Mouse (Mus musculus): ENCODE data around the gene Rybp. TPM values are rescaled to one million over a fixed set of nuclear protein-coding genes. Genes with fewer than 3 reads are reported as not detected.

Rybp gene
- polyA plus RNA-seq, 1 experiment = 0.28 TPM

- no peaks in the 10 kb centered on the region for H3K36me3 ChIP-seq (ENCODE audit: control insufficient read depth)
- H3K4me3 ChIP-seq (replicated peaks) = no peak overlapping the region
- H3K27me3 ChIP-seq (ENCODE audit: control insufficient read depth) = peaks cover 4% of the 10 kb centered on the region
- H3K9me3 ChIP-seq (ENCODE audit: control insufficient read depth, low read length) = no peaks in the 10 kb centered on the region
- TF ChIP-seq TAL1 (IDR thresholded peaks at IDR 0.05; ENCODE audit: low read length) (no peak), GATA1 (IDR thresholded peaks at IDR 0.05; ENCODE audit: low read length) (no peak)
- H3K4me1 ChIP-seq (ENCODE audit: control insufficient read depth) = peaks cover 19% of the 10 kb centered on the region
Observed at GRCm38 (mm10) chr6:100180213-100180882, 106.9 kb downstream of the Rybp start.

GRCm38 (mm10) chr6:100178830-100179229, 108.5 kb downstream of the Rybp start:
- H3K4me1 ChIP-seq (ENCODE audit: control insufficient read depth) = peaks cover 19% of the 10 kb centered on the region
- no peak overlapping the region for H3K4me3 ChIP-seq (replicated peaks)
- no peaks in the 10 kb centered on the region for H3K36me3 ChIP-seq (ENCODE audit: control insufficient read depth)
- H3K27me3 ChIP-seq (ENCODE audit: control insufficient read depth) = peaks cover 4% of the 10 kb centered on the region
- TF ChIP-seq TAL1 (IDR thresholded peaks at IDR 0.05; ENCODE audit: low read length) (no peak), GATA1 (IDR thresholded peaks at IDR 0.05; ENCODE audit: low read length) (no peak)
- H3K9me3 ChIP-seq (ENCODE audit: control insufficient read depth, low read length) = no peaks in the 10 kb centered on the region
